Mouse (Mus musculus) lung, embryonic 14.5 days (tissue): ENCODE results near the gene Dpm1. TPM values are rescaled to one million over a fixed set of nuclear protein-coding genes. Genes with fewer than 3 reads are reported as not detected.

Source experiments
- ATAC-seq: fragments of 200-750 bp; cut with Nextera tagmentation; 2 replicates; pipeline ENCODE4 v1.8.0; 2017; ENCODE audit warnings: mild to moderate bottlenecking, moderate TSS enrichment, moderate library complexity; ENCODE audit not compliant: insufficient read depth
- DNase-seq: peaks from one replicate; pipeline ENCODE4 v3.0.0-alpha.2; 2015
- H3K27ac ChIP-seq: fragments of 300-500 bp; sonication (generic); 2 replicates; pipeline ENCODE4 v1.5.1; 2014; ENCODE audit warnings: low read depth, mild to moderate bottlenecking, moderate library complexity
- H3K27me3 ChIP-seq: fragments of 300-500 bp; sonication (generic); 2 replicates; pipeline ENCODE4 v1.6.1; 2014; ENCODE audit warnings: low read length, control low read depth; ENCODE audit not compliant: insufficient read depth
- H3K36me3 ChIP-seq: fragments of 300-500 bp; sonication (generic); 2 replicates; pipeline ENCODE4 v1.6.1; 2014; ENCODE audit warnings: control low read depth; ENCODE audit not compliant: insufficient read depth
- H3K4me1 ChIP-seq: fragments of 300-500 bp; sonication (generic); 2 replicates; pipeline ENCODE4 v1.6.1; 2014; ENCODE audit warnings: antibody characterized with exemption, control low read depth; ENCODE audit not compliant: insufficient read depth
- H3K4me2 ChIP-seq: fragments of 300-500 bp; sonication (generic); 2 replicates; pipeline ENCODE4 v1.6.1; 2014; ENCODE audit warnings: mild to moderate bottlenecking
- H3K4me3 ChIP-seq: fragments of 300-500 bp; sonication (generic); 2 replicates; pipeline ENCODE4 v1.5.1; 2014; ENCODE audit warnings: low read depth, low read length
- H3K9ac ChIP-seq: fragments of 300-500 bp; sonication (generic); 2 replicates; pipeline ENCODE4 v1.6.1; 2014
- H3K9me3 ChIP-seq: fragments of 300-500 bp; sonication (generic); 2 replicates; pipeline ENCODE4 v1.6.1; 2016; ENCODE audit warnings: low read depth, low read length, control low read depth
- CTCF ChIP-seq: IDR thresholded peaks from 2 replicates; pipeline ENCODE4 v1.5.1; 2016; ENCODE audit warnings: antibody characterized with exemption, low read depth
- WGBS: fragments of 180-500 bp; shearing (Covaris S2); extraction: QIAGEN DNeasy Blood & Tissue Kit; methylation state at CpG from one replicate; pipeline ENCODE4 v1.1.7; 2014; 5-methylcytosine and 5-hydroxymethylcytosine counted together
- polyA plus RNA-seq: library from polyadenylated mRNA; unstranded; fragments of >200 nt; fragmentation: Nextera tagmentation; extraction: Ambion mirVana; gene quantifications from 2 replicates; pipeline ENCODE4 v1.2.1, GENCODE M21; 2014

The Dpm1 gene
- polyA plus RNA-seq, 1 experiment from 2014 or later = 81.4 TPM

DNA sequence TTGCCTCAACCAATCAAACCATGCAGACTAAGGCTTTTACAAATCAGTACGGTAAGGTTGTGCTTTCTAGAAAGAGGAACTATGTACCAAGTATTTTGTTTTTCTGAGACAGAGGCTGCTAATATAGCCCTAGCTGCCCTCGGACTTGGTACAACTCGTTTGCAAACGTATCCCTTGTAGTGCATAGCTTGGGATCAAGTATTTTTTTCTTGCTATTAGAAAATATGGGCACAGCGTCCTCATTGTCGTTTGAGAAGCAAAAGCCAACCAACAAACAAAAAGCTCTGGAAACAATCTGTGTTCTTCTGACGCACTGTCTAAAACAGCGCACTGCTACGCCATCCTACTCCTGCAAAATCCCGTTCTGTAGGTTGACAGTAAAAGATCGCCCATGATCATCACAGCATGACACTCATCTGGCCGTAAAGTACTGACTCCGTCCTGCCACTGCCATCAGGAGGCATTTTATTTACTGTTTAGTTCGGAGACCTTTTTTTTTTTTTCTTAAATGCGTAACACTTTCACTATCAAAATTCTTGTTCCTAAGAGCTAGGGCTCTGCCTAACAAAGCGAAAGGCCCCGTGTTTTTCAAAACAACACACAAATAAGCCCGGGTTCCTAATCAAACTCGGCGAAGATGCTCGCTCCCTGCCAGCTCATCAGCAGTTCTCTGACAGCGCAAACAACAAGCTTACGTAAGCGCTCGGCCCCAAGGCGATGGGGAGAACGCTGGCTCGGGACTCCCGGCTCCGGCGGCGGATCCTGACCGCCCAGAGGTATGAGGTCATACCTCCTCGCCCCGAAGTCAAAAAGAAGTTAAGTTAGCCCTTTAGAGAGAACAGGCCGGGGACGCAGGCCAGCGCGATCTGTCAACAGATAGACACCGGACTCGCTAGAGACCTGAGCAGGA lies 1.0 kb downstream of the Dpm1 start:
- Histone ChIP-seq H3K4me2 (peak overlapping the region; percentile 99), H3K4me1 (peaks cover 14% of the 10 kb centered on the region; the same call in 1 of the 2 replicates), H3K9me3 (no peaks in the 10 kb centered on the region), H3K9ac (peak overlapping the region; percentile 92), H3K27me3 (no peaks in the 10 kb centered on the region), H3K4me3 (peak overlapping the region; percentile 100), H3K27ac (peak overlapping the region; percentile 95), H3K36me3 (peaks cover 55% of the 10 kb centered on the region)
- no peak for ATAC-seq
- TF ChIP-seq CTCF = no peak
- WGBS = 17% methylated on average over 41 of the region's 41 CpGs
- DNase-seq = peak; percentile 38

DNA sequence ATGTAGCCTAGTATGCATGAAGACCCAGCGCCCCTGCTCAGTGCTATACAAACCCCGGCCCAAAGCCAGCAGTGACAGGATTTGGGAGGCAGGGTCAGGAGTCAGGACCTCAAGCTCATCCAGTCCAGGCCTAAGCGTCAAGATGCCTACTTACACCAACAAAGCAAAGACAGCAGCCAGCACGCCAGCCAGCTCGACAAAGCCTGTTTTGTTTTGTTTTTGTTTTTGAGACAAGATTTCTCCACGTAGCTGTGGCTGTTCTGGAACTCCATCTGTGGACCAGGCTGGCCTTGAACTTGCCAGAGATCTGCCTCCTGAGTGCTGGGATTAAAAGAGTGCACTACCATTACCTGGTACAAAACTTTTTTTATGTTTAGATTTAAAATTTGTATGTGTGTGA lies 7.1 kb downstream of the Dpm1 start:
- TF ChIP-seq CTCF = no peak
- ATAC-seq = no peak
- WGBS = 85% methylated on average over 6 of the region's 6 CpGs
- Histone ChIP-seq H3K4me1 (no peaks in the 10 kb centered on the region), H3K9ac (no peak overlapping the region), H3K9me3 (no peaks in the 10 kb centered on the region), H3K36me3 (peaks cover 83% of the 10 kb centered on the region), H3K4me2 (no peak overlapping the region), H3K27ac (no peak overlapping the region), H3K4me3 (no peak overlapping the region), H3K27me3 (no peaks in the 10 kb centered on the region)
- DNase-seq = no peak

DNA sequence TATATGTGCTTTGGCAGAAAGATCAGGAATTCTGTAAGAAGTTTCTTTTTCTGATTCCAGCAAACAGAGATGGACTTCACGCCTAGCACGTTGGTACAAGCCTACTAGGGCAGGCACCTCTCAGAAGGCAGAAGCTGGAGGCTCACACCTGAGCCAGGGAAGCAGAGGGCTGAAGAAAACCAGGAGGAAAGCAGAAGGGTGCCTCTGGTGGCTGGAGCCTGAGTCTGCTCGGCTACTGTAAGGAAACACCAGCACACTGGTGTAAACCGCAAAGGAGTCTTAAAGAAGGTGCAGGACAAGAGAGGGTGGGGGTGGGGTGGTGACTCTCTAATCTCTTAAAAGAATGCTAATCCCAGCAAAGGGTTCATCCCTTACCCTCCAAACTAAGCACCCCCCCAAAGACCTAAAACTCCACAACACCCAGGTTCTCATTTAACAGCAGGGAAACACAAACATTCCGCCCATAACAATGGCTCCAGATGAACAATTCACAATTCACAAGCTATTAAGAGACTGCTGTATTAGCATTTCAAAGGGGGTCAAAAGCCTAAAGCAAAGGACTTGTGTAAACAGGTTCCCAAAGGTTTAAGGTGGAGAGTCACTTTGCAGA lies 16.5 kb downstream of the Dpm1 start:
- 57% methylated on average over 5 of the region's 5 CpGs for WGBS
- ATAC-seq (no peak), DNase-seq (no peak)

DNA sequence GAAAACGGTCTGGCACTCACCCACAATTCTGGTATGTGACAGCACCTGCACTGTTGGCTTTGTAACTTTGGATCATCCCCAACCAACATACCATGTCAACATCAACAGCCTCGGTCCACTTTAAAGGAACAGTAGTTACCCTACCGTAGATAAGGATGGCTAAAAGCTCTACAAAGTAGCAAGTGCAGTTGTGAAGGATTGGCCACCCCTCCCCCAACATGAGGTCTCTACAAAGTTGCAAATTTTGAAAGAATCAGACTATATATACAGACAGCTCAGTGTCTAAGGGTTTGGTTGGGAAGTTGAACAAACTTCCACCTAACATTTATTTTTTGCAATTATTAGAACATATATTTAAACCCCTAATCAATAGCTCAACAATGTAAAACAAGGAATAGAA lies 22.5 kb downstream of the Dpm1 start:
- ATAC-seq (no peak), DNase-seq (no peak)
- H3K27me3 ChIP-seq = no peaks in the 10 kb centered on the region
- peak overlapping the region; percentile 99 for H3K27ac ChIP-seq
- H3K4me2 ChIP-seq = no peak overlapping the region
- no peaks in the 10 kb centered on the region for H3K9me3 ChIP-seq
- H3K4me3 ChIP-seq = peak overlapping the region; percentile 98; the same call in 1 of the 2 replicates
- H3K9ac ChIP-seq = no peak overlapping the region
- H3K4me1 ChIP-seq = peaks cover 8% of the 10 kb centered on the region; the same call in 1 of the 2 replicates
- no peak for TF ChIP-seq CTCF
- WGBS = 89% methylated on average over 3 of the region's 3 CpGs
- peaks cover 62% of the 10 kb centered on the region for H3K36me3 ChIP-seq

More for the DNA sequence above, 16.5 kb downstream of the Dpm1 start:
- no peaks in the 10 kb centered on the region for H3K4me1 ChIP-seq
- no peak overlapping the region for H3K4me2 ChIP-seq
- no peak overlapping the region for H3K4me3 ChIP-seq
- no peak overlapping the region for H3K27ac ChIP-seq
- no peak for TF ChIP-seq CTCF
- H3K9ac ChIP-seq = no peak overlapping the region
- no peaks in the 10 kb centered on the region for H3K9me3 ChIP-seq
- peaks cover 90% of the 10 kb centered on the region for H3K36me3 ChIP-seq
- H3K27me3 ChIP-seq = no peaks in the 10 kb centered on the region

DNA sequence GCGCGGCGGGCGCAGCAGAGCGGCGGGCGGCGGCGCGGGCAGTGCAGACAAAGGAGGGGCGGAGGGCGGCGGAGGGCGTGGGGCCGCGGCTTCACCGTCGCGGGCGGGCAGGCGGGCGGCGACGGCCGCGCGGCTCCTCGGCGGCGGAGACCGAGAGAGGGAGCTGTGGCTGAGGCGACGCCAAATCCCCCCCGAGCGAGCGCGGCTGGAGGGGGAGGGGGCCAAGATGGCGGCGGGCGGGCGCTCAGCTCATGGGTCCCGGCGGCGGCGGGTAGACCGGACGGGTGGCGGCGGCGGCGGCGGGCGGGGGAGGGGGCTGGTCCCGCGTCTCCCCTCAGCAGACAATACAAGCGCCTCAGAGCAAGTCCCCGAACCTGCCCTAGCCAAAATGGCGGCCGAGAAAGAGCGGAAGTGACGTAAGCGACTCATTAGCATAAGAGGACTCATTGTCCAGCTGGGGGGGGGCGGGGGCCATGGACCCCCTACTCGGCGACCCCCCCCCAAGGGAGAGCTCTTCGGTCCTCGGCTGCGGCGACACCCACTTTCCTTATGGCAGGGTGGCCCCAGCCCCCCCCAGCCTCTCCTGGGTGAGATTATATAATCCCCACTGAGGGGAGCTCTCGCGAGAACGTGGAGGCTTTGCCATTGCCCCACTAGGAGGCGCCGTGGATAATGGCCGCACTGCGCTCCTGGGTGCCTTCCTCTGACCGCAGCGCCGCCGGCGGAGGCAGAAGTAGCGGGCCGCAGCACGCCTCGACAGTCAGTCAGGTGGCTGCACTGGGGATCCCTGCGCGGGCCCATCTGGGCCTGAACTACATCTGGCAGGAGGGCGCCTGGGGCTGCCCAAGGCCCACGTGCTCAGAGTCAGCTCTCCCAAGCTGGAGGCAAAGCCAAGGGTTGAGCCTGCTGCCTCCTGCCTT lies 23.4 kb downstream of the Dpm1 start, which contains the start of gene Adnp:
TSS of gene Adnp (minus strand) at position 388 of the 920 bp plus-strand sequence.
- DNase-seq = peak; percentile 98
- H3K9me3 ChIP-seq = no peaks in the 10 kb centered on the region
- peaks cover 8% of the 10 kb centered on the region; the same call in 1 of the 2 replicates for H3K4me1 ChIP-seq
- TF ChIP-seq CTCF = peak; percentile 93
- 1% methylated on average over 79 of the region's 89 CpGs for WGBS
- no peaks in the 10 kb centered on the region for H3K27me3 ChIP-seq
- peak; percentile 89 for ATAC-seq
- H3K27ac ChIP-seq = peak within 1 kb of the TSS; percentile 99
- peak within 1 kb of the TSS; percentile 98 for H3K4me3 ChIP-seq
- peak within 1 kb of the TSS; percentile 82 for H3K4me2 ChIP-seq
- peaks cover 56% of the 10 kb centered on the region for H3K36me3 ChIP-seq
- H3K9ac ChIP-seq = peak within 1 kb of the TSS; percentile 100
